Comparison of ENCODE assay signal across 8 mouse cellular contexts in genomic region chr13:34003058-34003457, GRCm38 (mm10). TPM values are rescaled to one million over a fixed set of nuclear protein-coding genes. Genes with fewer than 3 reads are reported as not detected.
DNase-seq lines count a peak whose midpoint lies in the region; ATAC-seq and TF ChIP-seq lines count a peak whose summit lies in the region.

No protein-coding gene starts in this region.

- TF ChIP-seq EP300 in heart, postnatal 0 days (IDR thresholded peaks at IDR 0.05; ENCODE audit: low read depth), result no peak
- TF ChIP-seq EP300 in liver, embryonic 14.5 days (IDR thresholded peaks at IDR 0.05; ENCODE audit: low read depth), result no peak
- no peak for TF ChIP-seq EP300 in stomach, postnatal 0 days (optimal IDR thresholded peaks at IDR 0.05)

- peak overlapping the region; percentile 86 for H3K4me2 ChIP-seq in heart, postnatal 0 days (ENCODE audit: low read depth, low read length)
- peak overlapping the region; percentile 87 for H3K4me2 ChIP-seq in forebrain, embryonic 15.5 days (replicated peaks)
- H3K4me2 ChIP-seq in liver, embryonic 14.5 days (ENCODE audit: low read depth), result peak overlapping the region; percentile 99
- peak overlapping the region; percentile 82 for H3K4me2 ChIP-seq in stomach, postnatal 0 days (replicated peaks; ENCODE audit: low read depth)

- H3K4me3 ChIP-seq in heart, postnatal 0 days (ENCODE audit: low read depth, low read length), result peak overlapping the region; percentile 93
- H3K4me3 ChIP-seq in forebrain, embryonic 15.5 days, result peak overlapping the region; percentile 85
- H3K4me3 ChIP-seq in liver, embryonic 14.5 days (ENCODE audit: insufficient read depth in 1 of 2, low read depth in 2 of 2, low read length in 2 of 2), result peak overlapping the region; percentile 76 to 95
- H3K4me3 ChIP-seq in stomach, postnatal 0 days (ENCODE audit: low read depth, low read length), result peak overlapping the region; percentile 94

- DNase-seq in heart, postnatal 0 days (ENCODE audit: low spot score), result no peak
- DNase-seq in heart, adult 18-20 months, result no peak
- DNase-seq in MN1 (ENCODE audit: low spot score), result peak; percentile 14
- DNase-seq in liver, embryonic 14.5 days (ENCODE audit: low read depth in 3 of 3, low spot score in 3 of 3), result peak in 1 of 3 experiments; percentile 2
- DNase-seq in stomach, postnatal 0 days (ENCODE audit: low spot score), result no peak
- no peak for DNase-seq in layer of hippocampus, postnatal 25 days (ENCODE audit: extremely low spot score in 1 of 2, low spot score in 1 of 2)
- no peak for DNase-seq in frontal cortex, postnatal 14 days (ENCODE audit: low spot score in 2 of 2)

- TF ChIP-seq CTCF in heart, postnatal 0 days (IDR thresholded peaks at IDR 0.05; ENCODE audit: low read depth), result no peak
- TF ChIP-seq CTCF in liver, embryonic 14.5 days (IDR thresholded peaks at IDR 0.05; ENCODE audit: low read depth), result no peak
- TF ChIP-seq CTCF in stomach, postnatal 0 days (IDR thresholded peaks at IDR 0.05; ENCODE audit: low read depth), result no peak

- ATAC-seq in heart, postnatal 0 days (ENCODE audit: insufficient read depth, low read depth), result no peak
- ATAC-seq in forebrain, embryonic 15.5 days (replicated peaks), result 0 out of 2 replicates have a peak, but pooled peaks have one; percentile 12
- no peak for ATAC-seq in liver, embryonic 14.5 days (ENCODE audit: insufficient read depth)
- ATAC-seq in stomach, postnatal 0 days (ENCODE audit: low FRiP score, low TSS enrichment), result 0 out of 2 replicates have a peak, but pooled peaks have one; percentile 5

- H3K27ac ChIP-seq in heart, postnatal 0 days (ENCODE audit: low read depth), result 0 out of 2 replicates have a peak overlapping the region, but pooled peaks have one; percentile 26
- H3K27ac ChIP-seq in forebrain, embryonic 15.5 days (replicated peaks), result peak overlapping the region; percentile 84
- H3K27ac ChIP-seq in liver, embryonic 14.5 days, result peak overlapping the region; percentile 78
- H3K27ac ChIP-seq in stomach, postnatal 0 days (replicated peaks), result no peak overlapping the region

- no peaks in the 10 kb centered on the region for H3K36me3 ChIP-seq in heart, postnatal 0 days (replicated peaks; ENCODE audit: control insufficient read depth, insufficient read depth, low read length)
- H3K36me3 ChIP-seq in forebrain, embryonic 15.5 days, result no peaks in the 10 kb centered on the region
- H3K36me3 ChIP-seq in liver, embryonic 14.5 days (replicated peaks; ENCODE audit: control insufficient read depth, insufficient read depth, low read depth), result no peaks in the 10 kb centered on the region
- H3K36me3 ChIP-seq in stomach, postnatal 0 days (ENCODE audit: control insufficient read depth, insufficient read depth, low read length), result no peaks in the 10 kb centered on the region

- WGBS in heart, postnatal 0 days, result 1% methylated on average over 5 of the region's 5 CpGs
- WGBS in forebrain, embryonic 15.5 days, result 7% methylated on average over 5 of the region's 5 CpGs
- 2% methylated on average over 5 of the region's 5 CpGs for WGBS in liver, embryonic 14.5 days (ENCODE audit: insufficient replicate concordance)
- 8% methylated on average over 5 of the region's 5 CpGs for WGBS in stomach, postnatal 0 days

- no peaks in the 10 kb centered on the region for H3K27me3 ChIP-seq in heart, postnatal 0 days (ENCODE audit: control insufficient read depth, insufficient read depth, low read length)
- H3K27me3 ChIP-seq in forebrain, embryonic 15.5 days, result no peaks in the 10 kb centered on the region
- H3K27me3 ChIP-seq in liver, embryonic 14.5 days (ENCODE audit: control insufficient read depth, insufficient read depth, low read length), result no peaks in the 10 kb centered on the region
- H3K27me3 ChIP-seq in stomach, postnatal 0 days (ENCODE audit: control insufficient read depth, insufficient read depth, low read length), result no peaks in the 10 kb centered on the region

- peak overlapping the region; percentile 85 for H3K9ac ChIP-seq in heart, postnatal 0 days (replicated peaks; ENCODE audit: low read depth, low read length)
- H3K9ac ChIP-seq in forebrain, embryonic 15.5 days (replicated peaks), result peak overlapping the region; percentile 81
- H3K9ac ChIP-seq in liver, embryonic 14.5 days (replicated peaks), result peak overlapping the region; percentile 92
- peak overlapping the region; percentile 92 for H3K9ac ChIP-seq in stomach, postnatal 0 days (ENCODE audit: low read length)

- H3K9me3 ChIP-seq in heart, postnatal 0 days (replicated peaks; ENCODE audit: control insufficient read depth, low read length), result no peaks in the 10 kb centered on the region
- no peaks in the 10 kb centered on the region for H3K9me3 ChIP-seq in forebrain, embryonic 15.5 days
- no peaks in the 10 kb centered on the region for H3K9me3 ChIP-seq in liver, embryonic 14.5 days (ENCODE audit: control insufficient read depth, low read length)
- H3K9me3 ChIP-seq in stomach, postnatal 0 days (ENCODE audit: control insufficient read depth, low read length), result no peaks in the 10 kb centered on the region

- H3K4me1 ChIP-seq in heart, postnatal 0 days (ENCODE audit: control insufficient read depth, insufficient read depth), result peaks cover 11% of the 10 kb centered on the region
- H3K4me1 ChIP-seq in forebrain, embryonic 15.5 days, result peaks cover 15% of the 10 kb centered on the region
- H3K4me1 ChIP-seq in liver, embryonic 14.5 days (replicated peaks; ENCODE audit: control insufficient read depth in 2 of 2, insufficient read depth in 2 of 2, low read length in 1 of 2), result peaks cover 4 to 7% of the 10 kb centered on the region in 2 experiments; a peak in 2 of 4 replicates
- no peaks in the 10 kb centered on the region for H3K4me1 ChIP-seq in stomach, postnatal 0 days (replicated peaks; ENCODE audit: control insufficient read depth, insufficient read depth)

RNA-seq across cellular contexts. Expression of gene Serpinb6a, which starts 0.5 kb away (rescaled TPM):
- 115 and 149 TPM in 2 replicates for total RNA-seq in heart, postnatal 0 days (2014; rRNA removed; ENCODE audit: low replicate concordance)
- 79.0 and 80.2 TPM in 2 replicates for polyA plus RNA-seq in heart, postnatal 0 days (2015; fragmentation: Nextera tagmentation; extraction: Ambion mirVana)
- 100 to 1,000 TPM; 124 to 127 TPM for total RNA-seq in heart, adult 18-20 months (2021)
- 36.5 and 38.0 TPM in 2 replicates for polyA plus RNA-seq in forebrain, embryonic 15.5 days (2015; fragmentation: Nextera tagmentation; extraction: Ambion mirVana)
- 6.7 and 12.7 TPM in 2 replicates for polyA plus RNA-seq in liver, embryonic 14.5 days (2012; rRNA removed)
- polyA plus RNA-seq in liver, embryonic 14.5 days (2014; fragmentation: Nextera tagmentation; extraction: Ambion mirVana), result 14.6 and 17.1 TPM in 2 replicates
- 82.7 and 83.1 TPM in 2 replicates for polyA plus RNA-seq in stomach, postnatal 0 days (2015; fragmentation: Nextera tagmentation; extraction: Ambion mirVana)
- total RNA-seq in layer of hippocampus, postnatal 25 days (2021), result 10 to 100 TPM; 38.0 to 43.8 TPM

RNA-seq across cellular contexts. Expression of gene Ripk1, which starts 0.9 kb away (rescaled TPM):
- total RNA-seq in heart, postnatal 0 days (2014; rRNA removed; ENCODE audit: low replicate concordance), result 6.1 and 9.5 TPM in 2 replicates
- polyA plus RNA-seq in heart, postnatal 0 days (2015; fragmentation: Nextera tagmentation; extraction: Ambion mirVana), result 4.7 and 4.8 TPM in 2 replicates
- 1 to 10 TPM; 6.8 to 7.2 TPM for total RNA-seq in heart, adult 18-20 months (2021)
- 6.3 and 6.6 TPM in 2 replicates for polyA plus RNA-seq in forebrain, embryonic 15.5 days (2015; fragmentation: Nextera tagmentation; extraction: Ambion mirVana)
- 2.8 and 4.7 TPM in 2 replicates for polyA plus RNA-seq in liver, embryonic 14.5 days (2012; rRNA removed)
- 11.2 and 11.4 TPM in 2 replicates for polyA plus RNA-seq in liver, embryonic 14.5 days (2014; fragmentation: Nextera tagmentation; extraction: Ambion mirVana)
- polyA plus RNA-seq in stomach, postnatal 0 days (2015; fragmentation: Nextera tagmentation; extraction: Ambion mirVana), result 13.2 and 13.5 TPM in 2 replicates
- total RNA-seq in layer of hippocampus, postnatal 25 days (2021), result 1 to 10 TPM; 5.7 to 9.7 TPM

RNA-seq across cellular contexts. Expression of gene Bphl, which starts 34.3 kb away (rescaled TPM):
- total RNA-seq in heart, postnatal 0 days (2014; rRNA removed; ENCODE audit: low replicate concordance), result 57.1 and 64.2 TPM in 2 replicates
- 53.2 and 58.9 TPM in 2 replicates for polyA plus RNA-seq in heart, postnatal 0 days (2015; fragmentation: Nextera tagmentation; extraction: Ambion mirVana)
- total RNA-seq in heart, adult 18-20 months (2021), result 10 to 100 TPM; 32.7 to 37.2 TPM
- polyA plus RNA-seq in forebrain, embryonic 15.5 days (2015; fragmentation: Nextera tagmentation; extraction: Ambion mirVana), result 32.9 and 35.9 TPM in 2 replicates
- polyA plus RNA-seq in liver, embryonic 14.5 days (2012; rRNA removed), result 16.0 and 21.9 TPM in 2 replicates
- polyA plus RNA-seq in liver, embryonic 14.5 days (2014; fragmentation: Nextera tagmentation; extraction: Ambion mirVana), result 36.6 and 40.1 TPM in 2 replicates
- 36.9 and 37.2 TPM in 2 replicates for polyA plus RNA-seq in stomach, postnatal 0 days (2015; fragmentation: Nextera tagmentation; extraction: Ambion mirVana)
- 10 to 100 TPM; 41.5 to 46.1 TPM for total RNA-seq in layer of hippocampus, postnatal 25 days (2021)

RNA-seq across cellular contexts. Expression of gene Nqo2, which starts 38.6 kb away (rescaled TPM):
- total RNA-seq in heart, postnatal 0 days (2014; rRNA removed; ENCODE audit: low replicate concordance), result 20.8 and 28.3 TPM in 2 replicates
- polyA plus RNA-seq in heart, postnatal 0 days (2015; fragmentation: Nextera tagmentation; extraction: Ambion mirVana), result 26.9 and 27.0 TPM in 2 replicates
- 10 to 100 TPM; 38.3 to 41.5 TPM for total RNA-seq in heart, adult 18-20 months (2021)
- polyA plus RNA-seq in forebrain, embryonic 15.5 days (2015; fragmentation: Nextera tagmentation; extraction: Ambion mirVana), result 5.0 and 6.7 TPM in 2 replicates
- polyA plus RNA-seq in liver, embryonic 14.5 days (2012; rRNA removed), result 7.3 and 12.0 TPM in 2 replicates
- 25.0 and 27.4 TPM in 2 replicates for polyA plus RNA-seq in liver, embryonic 14.5 days (2014; fragmentation: Nextera tagmentation; extraction: Ambion mirVana)
- 13.9 and 14.1 TPM in 2 replicates for polyA plus RNA-seq in stomach, postnatal 0 days (2015; fragmentation: Nextera tagmentation; extraction: Ambion mirVana)
- total RNA-seq in layer of hippocampus, postnatal 25 days (2021), result 1 to 10 TPM; 5.5 to 5.8 TPM

Comparison
In these comparisons a context has a peak if more than half of its experiments do, and no peak if none do; other contexts are left out.
1. ATAC-seq: peak in forebrain, embryonic 15.5 days (single experiment) and stomach, postnatal 0 days (single experiment); none in heart, postnatal 0 days (single experiment) and liver, embryonic 14.5 days (single experiment).
2. Peak in every context shown above with its lines, with median percentiles within 50 percentile points of each other: H3K4me2 ChIP-seq, H3K4me3 ChIP-seq and H3K9ac ChIP-seq.